Mouse (Mus musculus): ENCODE measurements around the gene P2ry12. TPM values are rescaled to one million over a fixed set of nuclear protein-coding genes. Genes with fewer than 3 reads are reported as not detected.
A peak's percentile ranks its signal among the peaks of the same experiment; 100 is the strongest.

The P2ry12 gene
- polyA plus RNA-seq (2012; rRNA removed) = 57.4 and 91.1 TPM in 2 replicates

DNA sequence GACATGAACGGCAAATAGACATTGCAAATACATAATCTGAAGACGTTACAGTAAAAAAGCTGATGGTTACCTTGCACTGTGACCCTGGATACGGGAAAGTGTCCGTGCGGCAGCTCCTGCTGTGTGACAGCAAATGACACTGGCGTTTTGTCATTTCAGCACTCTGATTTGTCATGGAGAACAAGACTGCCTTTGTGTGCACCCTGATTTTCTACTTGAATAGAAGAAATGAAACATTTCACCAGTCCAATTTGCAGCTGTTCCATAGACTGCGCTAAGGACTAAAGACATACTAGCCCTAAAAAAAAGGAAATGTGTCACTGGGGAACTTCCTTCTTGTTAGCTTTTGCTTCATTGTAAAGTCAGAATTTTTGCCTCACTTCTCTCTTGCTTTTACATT, at the start of gene P2ry12:
Gene P2ry12, minus strand, starts transcription at position 168 of the 400 bp plus-strand sequence.
- DNase-seq (ENCODE audit: extremely low spot score in 1 of 2, low spot score in 1 of 2) = no peak

DNA sequence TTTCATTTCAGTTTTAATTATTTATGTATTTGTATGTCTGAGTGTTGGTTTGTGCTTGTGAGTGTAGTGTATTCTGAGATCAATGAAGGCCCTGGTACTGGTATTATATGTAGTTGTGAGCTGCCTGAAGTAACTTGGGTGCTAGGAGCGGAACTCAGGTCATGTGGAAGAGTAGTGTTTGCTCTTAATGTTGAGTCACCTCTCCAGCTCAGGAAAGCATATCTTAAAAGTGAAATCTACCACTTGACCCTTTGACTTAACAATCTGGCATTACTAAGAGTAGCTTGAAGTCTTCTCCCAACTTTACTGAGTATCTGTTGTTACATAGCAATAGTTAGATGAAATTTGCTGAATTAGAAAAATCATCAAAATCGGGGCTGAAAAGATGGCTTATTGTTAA, 42.8 kb upstream of the P2ry12 start:
- DNase-seq (ENCODE audit: extremely low spot score in 1 of 2, low spot score in 1 of 2) = no peak

DNA sequence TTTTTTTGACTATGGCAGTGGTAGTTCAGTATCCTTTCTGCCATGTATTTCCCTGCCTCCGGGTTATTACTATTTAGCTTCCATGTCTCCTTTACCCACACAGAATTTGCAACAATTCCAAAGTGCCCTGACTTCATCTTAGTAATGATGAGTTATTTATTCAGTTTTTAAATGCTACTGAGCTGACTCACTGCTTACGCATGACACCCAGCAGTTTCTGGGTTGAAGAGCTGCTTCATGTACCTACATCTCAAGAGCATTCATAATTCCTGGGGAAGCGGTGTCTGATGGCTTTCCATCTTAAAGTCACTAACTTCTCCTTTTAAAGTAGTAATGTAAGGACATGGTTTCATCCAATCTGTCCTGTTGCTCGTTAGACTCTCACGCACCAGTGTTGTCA, 42.3 kb upstream of the P2ry12 start:
- no peak for DNase-seq (ENCODE audit: extremely low spot score in 1 of 2, low spot score in 1 of 2)

DNA sequence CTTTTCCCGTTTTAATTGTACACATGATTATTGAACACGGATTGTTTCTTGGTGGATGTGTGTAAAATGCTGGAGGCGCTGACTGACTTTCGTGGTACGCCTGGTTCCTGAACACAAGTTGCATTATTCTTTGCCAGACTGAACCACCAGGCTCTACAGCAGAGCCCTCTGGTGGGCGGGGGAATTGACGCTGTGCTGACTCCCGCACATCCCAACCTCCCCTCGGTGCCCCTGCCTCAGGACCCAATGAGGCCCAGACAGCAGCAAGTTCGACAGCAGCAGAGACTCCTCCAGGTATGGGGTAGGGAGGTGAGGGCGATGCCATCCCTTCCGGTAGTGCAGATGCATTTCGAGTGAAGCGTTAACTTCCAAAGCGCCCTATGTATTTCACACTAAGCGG, 35.0 kb upstream of the P2ry12 start:
- DNase-seq (ENCODE audit: extremely low spot score in 1 of 2, low spot score in 1 of 2) = no peak

DNA sequence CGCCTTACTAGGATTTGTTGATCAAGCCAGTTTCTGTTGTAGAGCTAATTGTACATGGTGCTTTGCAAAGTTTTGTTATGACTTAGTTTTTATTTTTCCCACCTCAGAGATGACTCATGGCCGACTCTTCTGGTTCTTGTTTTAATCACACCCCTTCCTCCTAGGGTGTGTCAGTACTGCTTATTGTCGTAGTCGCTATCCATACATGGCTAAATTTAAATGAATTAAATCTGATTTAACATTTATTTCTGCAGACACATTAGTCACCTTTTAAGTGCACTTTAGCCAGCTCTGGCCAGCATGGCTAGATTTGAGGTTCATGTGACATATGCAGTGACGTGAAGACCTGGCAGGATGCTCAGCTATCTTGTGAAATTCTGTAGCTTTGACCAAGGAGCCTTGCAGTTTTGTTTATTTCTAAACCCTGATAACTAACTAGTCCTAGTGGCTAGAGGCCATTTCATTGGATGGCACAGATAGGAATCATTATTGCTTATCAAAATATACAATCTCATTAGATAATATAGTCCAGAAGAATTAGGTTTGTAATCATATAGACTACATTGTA, 34.0 kb upstream of the P2ry12 start:
- no peak for DNase-seq (ENCODE audit: extremely low spot score in 1 of 2, low spot score in 1 of 2)

DNA sequence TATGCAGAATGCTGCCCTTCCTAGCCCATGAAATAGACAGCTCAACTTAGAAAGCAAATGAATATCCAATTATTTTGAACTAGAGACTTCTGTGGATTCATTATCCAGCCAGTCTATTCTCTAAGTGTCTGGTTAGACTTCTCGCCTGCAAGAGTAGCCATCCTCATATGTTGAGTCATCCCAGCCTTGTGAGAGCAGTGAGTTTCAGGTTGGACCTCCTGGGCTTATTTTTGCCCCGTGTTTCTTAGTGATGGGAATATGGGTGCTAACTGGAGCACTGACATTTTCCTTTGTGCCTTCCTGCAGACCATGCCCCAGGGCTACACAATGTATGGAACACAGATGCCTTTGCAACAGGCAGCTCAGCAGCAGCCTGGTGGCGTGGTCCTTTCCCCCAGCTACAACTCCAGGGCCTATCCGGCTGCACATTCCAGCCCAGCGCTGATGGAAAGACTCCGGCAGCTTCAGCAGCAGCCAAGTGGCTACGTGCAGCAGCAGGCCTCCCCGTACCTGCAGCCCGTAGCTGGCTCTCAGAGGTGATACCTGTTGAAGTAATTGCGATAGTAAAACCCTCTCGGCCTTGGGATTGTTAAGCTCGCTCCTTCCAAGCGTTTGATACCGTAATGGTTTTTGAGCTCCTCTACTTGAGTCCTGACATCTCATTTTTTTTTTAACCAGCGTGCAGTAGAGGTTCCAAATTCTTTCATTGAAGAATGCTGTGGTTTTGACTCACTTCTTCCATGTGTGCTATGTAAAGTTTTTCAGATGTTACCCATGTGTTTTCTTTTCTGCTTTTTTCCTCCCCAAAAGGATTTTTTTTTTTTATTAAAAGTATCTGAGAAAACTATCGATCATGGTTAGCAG, 33.3 kb upstream of the P2ry12 start:
- no peak for DNase-seq (ENCODE audit: extremely low spot score in 1 of 2, low spot score in 1 of 2)

DNA sequence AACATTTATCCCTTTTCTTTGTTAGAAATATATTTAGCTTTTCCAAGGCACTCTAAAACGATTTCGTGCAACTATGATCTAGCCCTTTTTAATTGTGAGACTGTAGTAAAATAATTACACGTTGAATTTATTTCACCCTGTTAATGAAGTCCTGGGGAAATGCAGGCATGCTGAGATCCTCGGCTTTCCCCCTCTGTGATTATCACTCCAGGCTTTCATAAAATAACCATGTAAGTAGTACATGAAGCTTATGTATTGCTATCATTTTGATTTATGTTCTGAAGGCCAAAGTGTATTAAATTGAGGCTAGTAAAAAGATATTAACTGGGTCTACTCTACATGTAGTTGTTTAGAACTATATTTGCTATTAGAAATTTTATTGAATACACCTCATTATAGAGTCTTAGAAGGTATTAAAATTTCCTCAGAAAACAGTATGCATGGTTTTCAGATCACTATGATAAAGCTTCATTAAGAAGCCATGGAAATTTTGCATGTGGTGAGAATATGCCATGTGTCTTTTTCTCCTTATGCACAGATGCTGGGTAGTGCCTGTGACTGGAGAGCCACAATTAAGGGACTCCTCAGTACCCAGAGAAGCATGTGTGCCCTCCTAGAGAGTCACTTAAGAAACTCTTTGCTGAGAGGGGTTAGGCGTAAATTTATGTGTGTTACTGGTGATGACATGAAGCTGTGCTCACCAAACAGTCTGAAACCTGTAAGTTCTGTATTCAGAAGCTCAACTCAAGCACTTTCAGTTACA, 30.9 kb upstream of the P2ry12 start:
- no peak for DNase-seq (ENCODE audit: extremely low spot score in 1 of 2, low spot score in 1 of 2)

DNA sequence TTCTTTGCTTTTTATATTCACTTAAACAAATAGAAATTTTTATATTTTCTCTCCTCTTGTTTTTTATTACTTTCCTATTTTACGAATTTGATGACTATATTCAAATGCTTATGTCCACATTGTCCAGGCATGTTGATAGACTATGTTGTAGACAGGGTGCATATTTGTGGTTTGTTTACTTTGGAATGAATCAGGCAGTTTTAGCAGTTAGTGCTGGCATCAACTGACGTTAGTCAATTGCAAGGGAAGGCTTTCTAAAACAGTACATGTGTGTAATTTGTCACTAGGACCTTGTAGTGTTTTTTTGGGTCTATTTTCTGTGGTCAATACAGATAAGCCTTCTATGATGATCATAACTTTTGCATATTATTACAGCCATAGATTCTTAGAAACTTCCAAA, 27.9 kb upstream of the P2ry12 start:
- DNase-seq (ENCODE audit: extremely low spot score in 1 of 2, low spot score in 1 of 2) = no peak

DNA sequence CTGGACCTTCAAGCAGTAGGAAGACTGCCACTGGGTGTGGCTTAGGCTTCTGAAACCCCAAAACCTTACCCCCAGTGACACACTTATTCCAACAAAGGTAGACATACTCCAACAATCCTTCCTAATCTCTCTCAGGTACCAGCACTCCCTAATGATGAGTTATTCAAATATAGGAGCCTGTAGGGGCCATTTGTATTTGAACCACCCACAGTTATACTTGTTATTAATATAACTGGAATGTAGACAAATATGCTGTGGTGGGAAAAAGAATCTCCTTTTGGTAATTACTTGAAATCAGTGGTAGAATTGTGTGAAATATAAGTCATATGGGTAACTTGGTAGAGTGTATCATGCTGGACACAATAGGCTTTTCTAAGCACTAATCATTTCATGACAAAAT, 15.9 kb upstream of the P2ry12 start:
- no peak for DNase-seq (ENCODE audit: extremely low spot score in 1 of 2, low spot score in 1 of 2)

DNA sequence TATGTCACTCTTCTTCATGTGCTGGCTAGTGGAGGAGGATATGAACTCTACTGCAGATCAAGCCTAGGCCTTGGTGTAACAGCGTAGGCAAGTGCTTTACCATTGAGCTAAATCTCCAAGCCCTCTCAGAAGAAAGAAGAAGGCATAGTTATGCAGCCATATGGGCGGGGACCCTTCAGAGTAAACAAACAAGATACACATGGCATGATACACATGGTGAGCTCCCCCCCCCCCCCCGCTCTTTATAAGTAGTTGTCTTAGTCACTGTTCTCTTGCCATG, 15.5 kb upstream of the P2ry12 start:
- no peak for DNase-seq (ENCODE audit: extremely low spot score in 1 of 2, low spot score in 1 of 2)

DNA sequence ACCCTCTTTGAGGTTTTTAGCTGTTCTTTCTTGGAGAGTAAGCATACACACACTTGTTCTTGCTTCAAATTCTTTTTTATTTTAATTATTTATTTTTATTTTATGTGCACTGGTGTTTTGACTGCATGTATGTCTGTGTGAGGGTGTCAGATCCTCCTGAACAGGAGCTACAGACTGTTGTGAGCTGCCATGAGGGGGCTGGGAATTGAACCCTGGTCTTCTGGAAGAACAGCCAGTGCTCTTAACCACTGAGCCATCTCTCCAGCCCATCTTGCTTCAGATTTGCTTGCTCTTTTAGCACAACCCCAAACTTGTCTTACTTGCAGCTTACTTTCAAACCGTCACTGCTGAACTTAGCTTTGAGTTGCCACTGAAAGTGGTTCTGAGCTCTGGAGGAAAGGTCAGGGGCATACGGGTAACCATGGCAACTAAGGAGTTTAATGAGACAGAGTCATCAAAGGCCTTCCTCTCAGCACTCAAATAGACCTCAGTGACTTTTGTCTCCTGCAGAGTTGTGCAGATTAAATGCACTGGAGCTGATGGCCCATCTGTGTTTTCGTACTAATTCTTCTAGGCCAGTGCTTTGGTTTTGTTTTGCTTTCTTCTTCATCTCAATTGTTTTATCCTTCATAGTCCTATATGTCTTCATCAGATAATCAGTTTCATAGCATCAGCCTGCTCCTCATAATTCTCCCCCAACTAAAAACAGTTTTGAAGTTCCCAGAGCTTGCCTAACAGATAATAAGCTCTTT, 15.0 kb upstream of the P2ry12 start:
- no peak for DNase-seq (ENCODE audit: extremely low spot score in 1 of 2, low spot score in 1 of 2)

DNA sequence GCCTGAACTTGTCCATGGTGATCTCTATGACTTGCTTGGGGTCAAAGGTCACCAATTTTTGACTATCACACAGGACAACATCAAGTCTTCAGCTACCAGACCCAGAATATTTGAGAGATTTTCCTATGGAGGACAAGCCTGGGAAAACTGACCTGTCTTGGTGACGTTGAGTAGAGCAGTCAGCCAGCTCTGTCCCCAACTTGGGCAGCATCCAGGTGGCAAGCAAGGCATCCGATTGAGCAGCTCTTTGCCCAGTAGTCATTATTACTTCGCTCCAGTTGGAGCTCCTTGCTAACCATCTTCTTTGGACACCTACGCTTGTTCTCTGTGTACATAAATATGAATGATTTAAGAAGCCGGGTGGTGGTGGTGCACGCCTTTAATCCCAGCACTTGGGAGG, 8.1 kb upstream of the P2ry12 start:
- no peak for DNase-seq (ENCODE audit: extremely low spot score in 1 of 2, low spot score in 1 of 2)

DNA sequence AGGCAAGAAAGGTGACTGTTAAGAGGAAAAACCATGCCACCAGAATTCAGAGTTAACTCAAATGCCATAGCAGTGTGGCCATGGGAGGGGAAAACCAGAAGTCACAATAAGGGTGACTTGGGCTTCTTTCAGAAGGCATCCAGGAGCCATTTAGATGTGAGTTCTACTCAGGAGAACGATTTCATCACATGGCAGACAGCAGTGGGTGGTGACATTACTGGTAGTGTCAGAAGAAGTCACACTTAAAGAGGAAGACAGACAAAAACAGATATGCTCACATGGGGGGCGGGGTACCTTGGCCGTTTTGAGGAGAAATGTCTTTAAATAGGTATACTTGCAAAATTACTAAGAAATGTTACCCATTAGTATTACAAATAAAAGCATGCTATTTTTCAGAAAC, 1.3 kb upstream of the P2ry12 start:
- DNase-seq (ENCODE audit: extremely low spot score in 1 of 2, low spot score in 1 of 2) = no peak

DNA sequence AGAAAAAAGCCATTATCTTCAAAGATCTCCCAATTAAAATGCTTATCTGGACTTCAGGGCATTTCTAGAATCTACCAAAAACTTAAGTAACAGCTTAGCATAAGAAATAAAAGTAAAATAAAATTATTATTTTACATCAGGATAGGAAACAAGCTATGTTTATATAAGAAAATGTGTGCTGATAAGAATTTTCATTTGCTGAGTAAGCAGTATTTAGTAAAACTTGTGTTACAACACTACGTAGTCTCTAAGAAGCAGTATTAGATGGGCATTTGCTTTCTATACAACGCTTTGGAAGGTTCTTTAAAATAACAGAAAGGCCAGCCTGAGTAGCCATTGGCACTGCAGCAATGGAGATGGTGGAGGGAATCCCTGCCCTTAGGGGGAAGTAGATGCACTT, 746 bp upstream of the P2ry12 start:
- DNase-seq (ENCODE audit: extremely low spot score in 1 of 2, low spot score in 1 of 2) = no peak

DNA sequence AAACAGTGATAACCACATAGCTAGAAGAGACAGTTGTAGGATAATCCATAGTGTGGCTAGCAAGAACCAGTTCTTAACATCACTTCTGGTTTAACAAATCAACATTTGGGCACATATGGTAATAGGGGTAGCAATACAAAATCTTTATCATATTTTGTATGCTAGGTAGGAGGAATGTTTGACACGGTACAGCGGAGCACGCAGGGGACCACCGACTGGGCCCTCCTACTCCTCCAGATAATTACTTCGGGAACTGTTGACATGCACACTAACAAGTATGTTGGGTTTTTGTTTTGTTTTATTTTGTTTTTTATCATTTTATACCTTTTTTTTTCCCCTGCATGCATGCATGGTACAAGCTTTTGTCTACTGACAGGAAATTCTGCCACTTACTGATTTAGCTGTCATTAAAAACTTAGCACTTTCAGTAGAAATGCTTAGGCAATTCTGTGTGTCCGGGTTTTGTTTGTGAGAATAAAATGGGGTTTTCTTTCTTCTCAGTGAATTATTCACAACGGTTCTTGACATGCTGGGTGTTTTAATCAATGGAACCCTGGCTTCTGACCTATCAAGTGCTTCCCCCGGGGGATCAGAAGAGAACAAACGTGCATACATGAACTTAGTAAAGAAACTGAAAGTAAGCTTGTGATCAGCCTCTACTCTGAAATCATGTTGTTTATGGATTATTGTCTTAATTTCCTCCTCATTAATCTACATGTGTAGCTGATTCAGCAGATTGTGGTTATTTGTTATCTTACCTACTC, 780 bp downstream of the P2ry12 start:
- DNase-seq (ENCODE audit: extremely low spot score in 1 of 2, low spot score in 1 of 2) = no peak

DNA sequence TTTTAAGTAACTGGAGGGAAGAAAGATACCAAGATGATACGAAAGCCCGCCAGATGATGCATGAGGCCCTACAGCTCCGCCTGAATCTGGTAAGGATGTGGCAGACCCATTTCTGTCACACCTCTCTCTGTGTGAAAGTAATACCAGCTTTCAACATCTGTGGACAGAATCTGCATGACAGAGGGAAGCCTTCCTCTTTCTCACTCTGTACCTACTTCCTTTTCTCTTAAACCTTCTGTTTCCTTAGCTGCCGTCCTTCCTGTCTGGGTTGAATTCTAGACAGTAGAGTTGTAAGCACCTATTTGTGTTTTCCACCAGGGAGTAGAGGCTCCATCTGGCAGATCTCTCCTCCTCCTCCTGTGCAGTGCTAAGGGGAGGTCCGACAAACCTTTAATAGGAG, 1.9 kb downstream of the P2ry12 start:
- no peak for DNase-seq (ENCODE audit: extremely low spot score in 1 of 2, low spot score in 1 of 2)

DNA sequence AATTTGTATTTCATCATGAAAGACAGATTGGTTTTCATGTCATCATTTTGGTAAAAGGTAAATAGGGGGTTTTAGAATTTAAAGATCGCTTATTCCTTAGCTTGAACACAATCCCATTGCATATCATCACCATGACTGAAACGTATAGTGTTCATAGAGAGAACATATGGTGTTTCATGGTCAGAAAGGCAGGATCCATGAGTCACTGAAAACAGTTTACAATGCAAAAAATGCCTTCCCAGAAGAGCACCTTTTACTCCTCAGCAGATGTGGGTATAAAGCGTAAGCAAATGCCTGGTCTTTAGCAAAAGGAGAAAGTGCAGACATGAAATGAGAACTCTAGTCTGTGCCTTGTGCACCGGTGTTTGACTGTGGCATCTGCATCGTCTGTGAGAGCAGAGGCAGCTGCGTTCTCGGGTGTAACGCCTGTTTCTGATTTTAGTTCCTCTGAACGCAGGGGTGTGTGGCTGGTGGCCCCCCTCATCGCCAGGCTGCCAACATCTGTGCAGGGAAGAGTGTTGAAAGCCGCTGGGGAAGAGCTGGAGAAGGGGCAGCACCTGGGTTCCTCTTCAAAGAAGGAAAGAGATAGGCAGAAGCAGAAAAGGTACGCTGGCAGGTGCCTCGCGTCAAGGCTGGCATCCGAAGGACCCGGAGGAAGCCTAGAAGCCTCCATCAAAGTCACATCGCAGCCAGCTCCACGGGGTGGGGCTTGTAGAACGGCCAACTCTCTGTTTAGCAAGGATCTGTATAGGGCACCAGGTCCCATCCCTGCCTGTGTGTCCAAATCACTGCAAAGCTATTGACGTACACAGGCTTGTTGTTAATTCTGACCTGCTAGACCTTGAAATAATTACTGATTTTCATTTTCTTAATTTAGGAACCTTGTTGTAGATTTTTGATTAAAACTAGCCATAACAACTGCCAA, 4.7 kb downstream of the P2ry12 start:
- DNase-seq (ENCODE audit: extremely low spot score in 1 of 2, low spot score in 1 of 2) = peak in 1 of 2 experiments; percentile 27

DNA sequence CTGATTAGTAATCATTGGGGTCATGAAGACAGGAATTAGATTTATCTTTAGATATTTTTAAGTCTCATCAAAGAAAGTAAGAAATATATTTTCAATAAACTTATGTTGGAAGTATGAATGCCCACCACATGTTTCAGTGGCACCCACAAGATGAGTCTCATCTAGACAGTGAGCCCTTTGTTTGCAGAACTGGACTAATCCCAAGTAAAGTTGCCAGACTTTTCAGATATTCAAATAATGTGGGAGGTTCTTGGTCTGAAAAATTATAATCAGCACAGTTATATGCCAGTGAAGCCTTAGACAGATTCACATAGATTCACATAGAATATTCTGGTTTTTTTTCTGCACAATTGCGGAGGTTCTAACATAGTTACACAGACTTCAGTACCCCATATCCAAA, 12.2 kb downstream of the P2ry12 start:
- DNase-seq (ENCODE audit: extremely low spot score in 1 of 2, low spot score in 1 of 2) = no peak

DNA sequence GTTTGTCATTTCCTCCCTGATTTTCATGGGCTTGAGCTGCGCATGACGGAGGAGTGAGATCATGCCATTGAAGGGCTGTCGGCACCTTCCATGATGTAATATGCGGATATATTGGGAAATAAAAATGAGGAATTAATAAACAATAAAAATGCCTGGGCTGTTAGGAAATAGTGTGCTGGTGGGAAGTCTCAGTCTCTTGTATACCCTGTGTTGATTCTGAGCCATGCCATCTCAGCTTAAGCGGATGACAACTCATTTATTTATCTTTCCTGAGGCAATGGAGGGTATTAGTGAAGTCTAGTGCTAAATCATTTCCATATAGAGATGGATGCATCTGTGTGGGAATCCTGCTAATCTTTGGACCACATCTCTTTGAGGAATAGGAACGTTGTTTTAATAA, 14.6 kb downstream of the P2ry12 start:
- no peak for DNase-seq (ENCODE audit: extremely low spot score in 1 of 2, low spot score in 1 of 2)

All from frontal cortex, adult 2 months (tissue).